Mouse (Mus musculus): ENCODE measurements at regions not wholly inside any gene's neighbourhood (a gene's known extent, or its start where the extent isn't known, plus 50 kb on each side); places are given as distances from the start of the nearest gene placed in this dataset.
A peak's percentile ranks its signal among the peaks of the same experiment; 100 is the strongest.

DNA sequence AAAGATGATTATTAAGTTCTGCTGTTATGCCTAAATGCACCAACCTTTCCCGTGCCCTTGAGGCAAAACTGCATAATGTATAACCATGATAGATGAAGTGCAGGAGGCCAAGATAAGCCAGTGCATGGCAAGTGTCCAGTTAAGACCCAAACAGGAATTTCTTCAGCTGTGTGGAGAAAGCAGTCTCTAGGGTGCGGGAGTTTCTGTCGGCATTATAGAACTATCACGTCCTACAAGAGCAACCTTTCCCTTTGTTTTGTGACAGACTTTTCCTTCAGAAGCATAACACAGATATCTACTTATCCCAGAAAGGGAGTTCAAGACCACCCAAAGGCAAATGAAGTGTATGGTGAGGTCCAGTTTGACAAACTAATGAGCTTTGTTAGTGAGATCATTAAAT, 560.1 kb upstream of the Cdh18 start:
- Histone ChIP-seq H3K4me2 (replicated peaks) (no peak overlapping the region), H3K9me3 (no peaks in the 10 kb centered on the region), H3K36me3 (no peaks in the 10 kb centered on the region), H3K4me3 (no peak overlapping the region), H3K4me1 (no peaks in the 10 kb centered on the region), H3K27ac (no peak overlapping the region), H3K9ac (no peak overlapping the region), H3K27me3 (no peaks in the 10 kb centered on the region)
- 84% methylated on average over 4 of the region's 4 CpGs for WGBS
- no peak for ATAC-seq (ENCODE audit: insufficient number of reproducible peaks, insufficient read depth, low FRiP score, low TSS enrichment)

DNA sequence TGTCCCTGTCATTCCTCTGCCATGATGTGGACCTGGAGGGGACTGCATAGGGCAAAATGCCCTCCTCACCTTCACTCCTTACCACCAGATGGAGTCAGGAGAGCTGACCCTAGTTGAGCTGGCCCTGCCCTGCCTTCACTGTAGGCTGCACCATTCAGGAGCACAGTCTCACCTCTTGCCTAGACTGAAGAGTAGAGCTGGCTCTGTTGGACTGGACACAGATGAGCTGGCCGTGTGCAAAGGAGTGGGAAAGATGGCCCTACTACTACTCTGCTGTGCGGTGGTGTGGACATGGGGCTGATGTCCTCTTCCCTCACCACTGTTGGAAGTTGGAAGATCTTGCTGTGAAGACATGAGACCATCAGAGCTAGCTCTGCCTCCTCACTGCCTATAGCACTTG, 555.5 kb upstream of the Cdh18 start:
- no peak overlapping the region for H3K4me2 ChIP-seq (replicated peaks)

DNA sequence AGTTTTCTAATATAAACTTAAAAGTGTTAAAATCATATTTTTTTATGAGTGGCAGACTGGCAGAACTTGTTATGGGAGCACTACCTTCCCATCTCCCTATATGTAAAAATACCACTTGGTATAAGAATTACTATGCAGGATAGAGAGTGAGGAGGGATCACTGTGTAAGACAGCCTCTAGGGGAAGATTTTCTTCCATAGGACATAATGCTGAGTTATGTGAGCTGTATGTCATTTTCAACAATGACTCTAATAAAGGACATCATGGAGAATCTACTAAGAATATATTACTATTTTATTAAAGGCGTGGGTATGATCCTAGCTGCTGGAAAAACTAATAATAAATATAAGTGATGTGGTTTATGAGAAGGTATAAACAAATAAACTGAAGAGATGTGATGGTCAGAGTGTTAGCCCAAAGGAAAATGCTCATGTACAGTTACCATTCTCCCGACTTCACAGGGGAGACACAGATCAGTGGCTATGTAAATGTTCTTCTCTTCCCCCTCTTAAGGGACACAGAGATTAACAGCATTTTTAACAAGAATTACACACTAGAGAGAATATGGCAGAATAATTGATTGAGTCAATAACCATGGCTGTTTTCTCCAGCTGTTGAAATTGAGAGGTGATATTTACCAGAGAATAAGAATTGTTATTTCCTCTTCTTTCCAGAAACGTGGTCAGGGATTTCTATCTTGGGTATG, 553.5 kb upstream of the Cdh18 start:
- no peak for ATAC-seq (ENCODE audit: insufficient number of reproducible peaks, insufficient read depth, low FRiP score, low TSS enrichment)
- 74% methylated on average over 3 of the region's 3 CpGs for WGBS

More for the DNA sequence above, 555.5 kb upstream of the Cdh18 start:
- Histone ChIP-seq H3K4me1 (no peaks in the 10 kb centered on the region), H3K9me3 (no peaks in the 10 kb centered on the region), H3K27me3 (no peaks in the 10 kb centered on the region), H3K4me3 (no peak overlapping the region), H3K36me3 (no peaks in the 10 kb centered on the region), H3K9ac (no peak overlapping the region), H3K27ac (no peak overlapping the region)
- ATAC-seq (ENCODE audit: insufficient number of reproducible peaks, insufficient read depth, low FRiP score, low TSS enrichment), result peak; percentile 56; the same call in 1 of the 2 replicates
- WGBS, result 82% methylated on average over 2 of the region's 2 CpGs

DNA sequence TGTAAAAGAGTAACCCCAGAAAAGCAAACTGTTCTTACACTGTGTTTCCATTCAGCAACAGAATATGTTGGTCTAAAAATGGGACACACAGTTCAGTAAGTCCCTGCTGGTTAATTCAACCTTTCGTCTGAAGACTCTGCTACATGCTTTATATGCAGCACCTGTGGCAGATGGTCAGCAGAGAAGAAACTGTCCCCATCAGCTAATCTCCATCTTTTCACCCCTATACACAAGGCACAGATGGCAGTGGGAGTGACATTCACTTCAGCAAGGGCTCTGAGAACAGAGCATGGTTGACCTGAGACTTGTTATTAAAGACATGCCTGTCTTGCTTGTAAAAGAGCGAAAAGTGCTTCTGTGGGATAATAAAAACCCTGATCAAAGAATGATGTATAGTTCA, 528.8 kb upstream of the Cdh18 start:
- H3K9me3 ChIP-seq, result no peaks in the 10 kb centered on the region
- no peak for ATAC-seq (ENCODE audit: insufficient number of reproducible peaks, insufficient read depth, low FRiP score, low TSS enrichment)
- H3K9ac ChIP-seq, result no peak overlapping the region
- H3K36me3 ChIP-seq, result no peaks in the 10 kb centered on the region
- no peak overlapping the region for H3K4me3 ChIP-seq
- H3K27me3 ChIP-seq, result no peaks in the 10 kb centered on the region
- H3K27ac ChIP-seq, result no peak overlapping the region
- WGBS, result 72% methylated on average over 2 of the region's 2 CpGs
- no peaks in the 10 kb centered on the region for H3K4me1 ChIP-seq
- H3K4me2 ChIP-seq (replicated peaks), result no peak overlapping the region

More for the DNA sequence above, 553.5 kb upstream of the Cdh18 start:
- Histone ChIP-seq H3K9me3 (no peaks in the 10 kb centered on the region), H3K4me1 (no peaks in the 10 kb centered on the region), H3K27ac (no peak overlapping the region), H3K27me3 (no peaks in the 10 kb centered on the region), H3K36me3 (no peaks in the 10 kb centered on the region), H3K4me2 (replicated peaks) (no peak overlapping the region), H3K4me3 (no peak overlapping the region), H3K9ac (no peak overlapping the region)

DNA sequence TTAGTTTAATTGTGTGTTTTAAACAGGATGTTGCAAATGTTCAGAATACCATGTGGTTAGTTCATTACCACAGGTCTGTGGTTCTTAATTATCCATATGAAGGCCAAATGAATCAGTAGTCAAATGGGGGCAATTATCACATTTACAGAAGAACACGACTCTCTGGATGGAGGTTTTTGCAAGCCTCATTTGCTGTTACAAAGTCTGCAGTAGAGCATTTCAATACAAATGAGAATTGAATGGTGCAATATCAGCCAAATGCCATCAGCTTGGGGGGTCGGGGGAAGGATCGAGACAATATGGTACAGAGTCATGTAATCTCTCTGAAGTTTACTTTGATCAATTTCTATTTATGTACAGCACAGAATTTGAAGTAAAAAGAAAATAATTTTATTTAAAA, 518.6 kb upstream of the Cdh18 start:
- 54% methylated on average over 3 of the region's 3 CpGs for WGBS
- no peak for ATAC-seq (ENCODE audit: insufficient number of reproducible peaks, insufficient read depth, low FRiP score, low TSS enrichment)
- no peaks in the 10 kb centered on the region for H3K9me3 ChIP-seq
- H3K27me3 ChIP-seq, result no peaks in the 10 kb centered on the region
- no peaks in the 10 kb centered on the region for H3K36me3 ChIP-seq
- no peaks in the 10 kb centered on the region for H3K4me1 ChIP-seq
- no peak overlapping the region for H3K27ac ChIP-seq
- no peak overlapping the region for H3K4me2 ChIP-seq (replicated peaks)
- H3K4me3 ChIP-seq, result no peak overlapping the region
- no peak overlapping the region for H3K9ac ChIP-seq

DNA sequence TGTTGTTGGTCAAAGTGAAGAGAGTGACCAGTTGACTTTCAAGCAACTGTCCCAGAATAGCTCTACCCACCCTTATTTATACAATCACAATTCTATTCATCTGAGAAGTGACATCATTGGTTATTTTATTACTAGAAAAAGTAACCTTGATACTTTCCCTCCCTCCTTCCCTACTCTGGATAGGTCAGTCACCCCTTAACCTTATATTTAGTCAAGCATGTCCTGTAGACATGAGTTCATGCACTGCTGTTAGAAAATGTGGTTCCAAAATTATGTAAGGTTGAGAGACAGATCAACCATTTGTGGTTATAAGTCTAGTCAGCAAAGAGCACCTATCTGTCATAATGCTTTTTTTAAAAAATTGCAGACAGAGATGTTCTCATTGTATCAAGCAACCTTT, 502.4 kb upstream of the Cdh18 start:
- no peak overlapping the region for H3K27ac ChIP-seq
- H3K27me3 ChIP-seq, result no peaks in the 10 kb centered on the region
- no peak for ATAC-seq (ENCODE audit: insufficient number of reproducible peaks, insufficient read depth, low FRiP score, low TSS enrichment)
- H3K9ac ChIP-seq, result no peak overlapping the region
- no peak overlapping the region for H3K4me3 ChIP-seq
- no peak overlapping the region for H3K4me2 ChIP-seq (replicated peaks)
- no peaks in the 10 kb centered on the region for H3K4me1 ChIP-seq
- no peaks in the 10 kb centered on the region for H3K36me3 ChIP-seq
- H3K9me3 ChIP-seq, result no peaks in the 10 kb centered on the region

DNA sequence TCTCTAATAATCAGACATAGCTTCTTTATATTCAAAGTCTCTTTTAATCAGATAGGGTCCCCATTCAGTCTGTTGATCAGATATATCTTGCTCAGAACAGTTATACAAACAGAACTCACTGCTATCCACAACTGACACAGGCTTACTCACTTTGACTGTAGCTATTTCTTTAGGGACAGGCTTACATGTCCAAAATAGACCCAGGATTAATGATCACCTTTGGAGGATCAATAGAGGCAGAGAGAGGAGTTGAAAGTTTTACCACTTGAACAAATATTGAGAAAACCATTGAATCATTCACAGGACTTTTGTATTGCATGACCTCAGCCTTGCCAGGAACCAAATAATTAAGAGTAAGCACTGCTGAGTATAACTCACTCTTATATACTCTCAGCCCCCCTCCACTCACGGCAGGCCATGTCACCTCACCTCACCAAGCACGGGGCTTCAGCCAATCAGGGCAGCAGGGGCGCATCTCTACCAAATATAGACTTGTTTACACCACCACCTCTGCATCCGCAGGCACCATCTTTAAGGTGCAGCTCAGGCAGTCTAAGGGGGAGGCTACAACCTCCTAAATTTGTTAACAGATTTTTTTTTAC, 501.8 kb upstream of the Cdh18 start:
- Histone ChIP-seq H3K9me3 (no peaks in the 10 kb centered on the region), H3K4me1 (no peaks in the 10 kb centered on the region), H3K4me3 (no peak overlapping the region), H3K27me3 (no peaks in the 10 kb centered on the region), H3K9ac (no peak overlapping the region), H3K36me3 (no peaks in the 10 kb centered on the region), H3K4me2 (replicated peaks) (no peak overlapping the region), H3K27ac (no peak overlapping the region)
- 88% methylated on average over 4 of the region's 4 CpGs for WGBS
- ATAC-seq (ENCODE audit: insufficient number of reproducible peaks, insufficient read depth, low FRiP score, low TSS enrichment), result no peak

DNA sequence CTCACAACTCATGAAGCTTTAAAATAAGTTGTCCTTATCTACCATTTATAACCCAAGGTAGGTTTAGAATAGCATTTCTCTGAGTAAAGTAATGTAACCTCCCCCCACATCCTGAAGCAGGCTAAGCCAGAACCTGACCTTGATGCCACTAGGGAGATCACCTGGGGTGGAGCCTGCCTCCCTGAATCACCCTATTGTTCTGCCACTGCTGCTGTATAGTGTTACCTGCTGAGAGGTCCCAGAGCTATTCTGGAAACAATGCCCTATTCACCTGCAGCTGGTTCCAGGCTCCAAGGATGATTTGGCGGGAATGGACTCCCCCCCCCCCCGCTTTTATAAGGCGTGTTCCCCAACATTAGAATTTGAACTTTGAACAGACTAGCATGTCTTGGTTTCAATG, 462.0 kb upstream of the Cdh18 start:
- H3K4me1 ChIP-seq, result no peaks in the 10 kb centered on the region
- no peak overlapping the region for H3K9ac ChIP-seq

DNA sequence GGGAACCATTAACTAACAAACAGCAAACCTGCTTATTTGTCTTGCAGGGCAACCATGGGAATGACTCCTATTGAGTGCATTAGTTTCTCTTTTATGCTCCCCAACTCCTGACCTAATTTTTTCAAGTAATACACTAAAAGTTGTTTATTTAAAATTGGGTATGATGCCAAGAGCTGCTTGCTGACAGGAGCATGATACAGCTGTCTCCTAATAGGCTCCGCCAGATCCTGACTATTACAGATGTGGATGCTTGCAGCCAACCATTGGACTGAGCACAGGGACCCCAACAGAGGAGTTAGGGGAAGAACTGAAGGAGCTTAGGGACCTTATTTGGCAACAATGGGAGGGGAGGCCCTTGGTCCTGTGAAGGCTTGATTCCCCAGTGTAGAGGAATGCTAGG, 427.1 kb upstream of the Cdh18 start:
- no peak overlapping the region for H3K4me2 ChIP-seq (replicated peaks)
- H3K4me3 ChIP-seq, result no peak overlapping the region
- H3K4me1 ChIP-seq, result no peaks in the 10 kb centered on the region
- H3K27me3 ChIP-seq, result no peaks in the 10 kb centered on the region
- H3K27ac ChIP-seq, result no peak overlapping the region
- no peak for ATAC-seq (ENCODE audit: insufficient number of reproducible peaks, insufficient read depth, low FRiP score, low TSS enrichment)
- no peaks in the 10 kb centered on the region for H3K9me3 ChIP-seq
- H3K9ac ChIP-seq, result no peak overlapping the region
- WGBS, result 91% methylated on average over 1 of the region's 1 CpGs
- no peaks in the 10 kb centered on the region for H3K36me3 ChIP-seq

More for the DNA sequence above, 462.0 kb upstream of the Cdh18 start:
- Histone ChIP-seq H3K27me3 (no peaks in the 10 kb centered on the region), H3K9me3 (no peaks in the 10 kb centered on the region), H3K27ac (no peak overlapping the region), H3K4me2 (replicated peaks) (no peak overlapping the region), H3K4me3 (no peak overlapping the region), H3K36me3 (no peaks in the 10 kb centered on the region)
- WGBS, result 49% methylated on average over 3 of the region's 3 CpGs
- ATAC-seq (ENCODE audit: insufficient number of reproducible peaks, insufficient read depth, low FRiP score, low TSS enrichment), result no peak

DNA sequence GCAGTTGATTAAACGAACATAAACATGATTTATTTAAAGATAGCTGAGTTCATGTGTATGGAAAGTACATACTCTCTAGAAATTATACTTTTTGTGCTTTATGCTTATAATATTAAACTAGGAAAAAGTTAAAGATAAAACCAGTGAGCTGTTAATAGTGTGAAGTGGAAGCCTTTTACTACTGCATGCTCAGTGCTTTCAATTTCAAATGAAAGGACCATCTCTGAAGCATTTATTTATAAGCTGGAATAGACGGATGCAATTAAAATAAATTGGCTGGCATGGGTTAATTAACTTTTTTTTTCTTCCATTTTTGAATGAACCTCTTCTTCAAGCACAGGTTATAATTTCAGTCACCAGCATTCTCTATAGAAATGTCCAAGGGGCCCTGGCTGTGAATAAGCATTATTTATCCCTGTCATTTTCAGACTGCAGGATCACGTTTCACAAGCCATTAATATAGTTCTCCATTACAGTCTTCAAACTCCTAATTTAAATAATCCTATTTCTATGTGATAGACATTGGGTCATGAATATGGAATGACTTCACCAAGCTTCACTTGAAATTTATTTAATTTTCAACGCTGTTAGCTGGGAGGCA, 396.8 kb upstream of the Cdh18 start:
- Histone ChIP-seq H3K36me3 (no peaks in the 10 kb centered on the region), H3K4me2 (replicated peaks) (no peak overlapping the region), H3K27me3 (no peaks in the 10 kb centered on the region), H3K9ac (no peak overlapping the region), H3K4me3 (no peak overlapping the region), H3K27ac (no peak overlapping the region), H3K4me1 (no peaks in the 10 kb centered on the region), H3K9me3 (no peaks in the 10 kb centered on the region)
- WGBS, result 74% methylated on average over 4 of the region's 4 CpGs
- ATAC-seq (ENCODE audit: insufficient number of reproducible peaks, insufficient read depth, low FRiP score, low TSS enrichment), result no peak

DNA sequence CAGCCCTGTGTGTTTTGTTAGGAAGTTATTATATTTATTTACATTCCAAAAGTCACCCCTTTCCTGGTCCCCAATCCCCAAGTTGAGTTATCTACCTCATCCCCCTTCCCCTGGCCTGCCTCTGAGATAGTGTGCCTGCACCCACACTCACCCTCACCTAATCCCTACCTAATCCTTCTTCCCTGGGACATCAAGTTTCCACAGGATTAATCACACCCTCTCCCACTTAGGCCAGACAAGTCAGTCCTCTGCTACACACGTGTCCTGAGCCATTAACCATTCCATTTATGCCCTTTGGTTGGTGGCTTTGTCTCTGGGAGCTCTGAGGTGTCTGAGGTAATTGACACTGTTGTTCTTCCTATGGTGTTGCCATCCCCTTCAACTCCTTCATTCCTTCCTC, 396.1 kb upstream of the Cdh18 start:
- H3K4me1 ChIP-seq, result no peaks in the 10 kb centered on the region
- ATAC-seq (ENCODE audit: insufficient number of reproducible peaks, insufficient read depth, low FRiP score, low TSS enrichment), result no peak
- H3K9ac ChIP-seq, result no peak overlapping the region
- H3K9me3 ChIP-seq, result no peaks in the 10 kb centered on the region
- no peak overlapping the region for H3K27ac ChIP-seq
- no peak overlapping the region for H3K4me2 ChIP-seq (replicated peaks)
- no peaks in the 10 kb centered on the region for H3K36me3 ChIP-seq
- no peaks in the 10 kb centered on the region for H3K27me3 ChIP-seq
- WGBS, result 24% methylated on average over 1 of the region's 1 CpGs
- H3K4me3 ChIP-seq, result no peak overlapping the region

DNA sequence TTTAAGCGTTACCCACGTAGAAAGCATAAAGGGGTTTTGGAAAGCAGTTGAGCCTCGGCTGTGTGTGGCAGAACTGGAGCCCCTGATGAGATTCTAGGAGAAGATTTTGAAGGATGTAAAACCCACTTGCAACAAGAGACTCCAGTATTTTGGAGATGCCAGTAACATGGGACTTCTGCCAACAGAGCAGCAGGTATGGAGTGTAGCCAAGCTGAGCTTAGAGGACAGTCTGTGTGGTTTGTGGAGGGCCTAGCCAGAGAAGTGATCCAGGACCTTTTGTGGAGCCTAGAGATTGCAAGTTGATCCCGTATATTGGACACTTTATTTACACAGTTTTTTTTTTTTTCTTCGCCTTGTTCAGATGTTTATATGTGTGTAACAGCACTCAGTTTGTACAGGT, 378.5 kb upstream of the Cdh18 start:
- Histone ChIP-seq H3K27me3 (no peaks in the 10 kb centered on the region), H3K4me2 (replicated peaks) (no peak overlapping the region), H3K4me3 (no peak overlapping the region), H3K27ac (no peak overlapping the region), H3K9ac (no peak overlapping the region), H3K36me3 (no peaks in the 10 kb centered on the region), H3K9me3 (no peaks in the 10 kb centered on the region), H3K4me1 (no peaks in the 10 kb centered on the region)
- WGBS, result 76% methylated on average over 5 of the region's 5 CpGs
- no peak for ATAC-seq (ENCODE audit: insufficient number of reproducible peaks, insufficient read depth, low FRiP score, low TSS enrichment)

Data from embryonic facial prominence, embryonic 12.5 days (tissue).